Mouse (Mus musculus) heart, embryonic 10.5 days (tissue): ENCODE measurements around the gene Dpp7. TPM values are rescaled to one million over a fixed set of nuclear protein-coding genes. Genes with fewer than 3 reads are reported as not detected.

Source experiments
- DNase-seq: peaks from one replicate; pipeline ENCODE4 v3.0.0-alpha.2; 2017; ENCODE audit warnings: low spot score
- H3K27ac ChIP-seq: fragments of 300-500 bp; sonication (generic); 2 replicates; pipeline ENCODE4 v1.5.1; 2016; ENCODE audit warnings: mild to moderate bottlenecking
- H3K27me3 ChIP-seq: fragments of 300-500 bp; sonication (generic); 2 replicates; pipeline ENCODE4 v1.6.1; 2016; ENCODE audit warnings: mild to moderate bottlenecking; ENCODE audit not compliant: poor library complexity, insufficient read depth, severe bottlenecking
- H3K36me3 ChIP-seq: fragments of 300-500 bp; sonication (generic); 2 replicates; pipeline ENCODE4 v1.6.1; 2016; ENCODE audit warnings: mild to moderate bottlenecking, moderate library complexity
- H3K4me1 ChIP-seq: fragments of 300-500 bp; sonication (generic); 2 replicates; pipeline ENCODE4 v1.6.1; 2016; ENCODE audit warnings: mild to moderate bottlenecking
- H3K4me3 ChIP-seq: fragments of 300-500 bp; sonication (generic); 2 replicates; pipeline ENCODE4 v1.5.1; 2016; ENCODE audit warnings: mild to moderate bottlenecking, moderate library complexity
- H3K9me3 ChIP-seq: fragments of 300-500 bp; sonication (generic); 2 replicates; pipeline ENCODE4 v1.6.1; 2016; ENCODE audit warnings: mild to moderate bottlenecking, moderate library complexity
- WGBS: fragments of 180-500 bp; shearing (Covaris S2); methylation state at CpG from one replicate; pipeline ENCODE4 v1.1.7; 2016; 5-methylcytosine and 5-hydroxymethylcytosine counted together
- polyA plus RNA-seq: library from polyadenylated mRNA; unstranded; fragments of >200 nt; fragmentation: Nextera tagmentation; extraction: Ambion mirVana; gene quantifications from 2 replicates; pipeline ENCODE4 v1.2.1, GENCODE M21; 2016

Dpp7 gene
- polyA plus RNA-seq, 1 experiment from 2014 or later: 19.1 TPM

DNA sequence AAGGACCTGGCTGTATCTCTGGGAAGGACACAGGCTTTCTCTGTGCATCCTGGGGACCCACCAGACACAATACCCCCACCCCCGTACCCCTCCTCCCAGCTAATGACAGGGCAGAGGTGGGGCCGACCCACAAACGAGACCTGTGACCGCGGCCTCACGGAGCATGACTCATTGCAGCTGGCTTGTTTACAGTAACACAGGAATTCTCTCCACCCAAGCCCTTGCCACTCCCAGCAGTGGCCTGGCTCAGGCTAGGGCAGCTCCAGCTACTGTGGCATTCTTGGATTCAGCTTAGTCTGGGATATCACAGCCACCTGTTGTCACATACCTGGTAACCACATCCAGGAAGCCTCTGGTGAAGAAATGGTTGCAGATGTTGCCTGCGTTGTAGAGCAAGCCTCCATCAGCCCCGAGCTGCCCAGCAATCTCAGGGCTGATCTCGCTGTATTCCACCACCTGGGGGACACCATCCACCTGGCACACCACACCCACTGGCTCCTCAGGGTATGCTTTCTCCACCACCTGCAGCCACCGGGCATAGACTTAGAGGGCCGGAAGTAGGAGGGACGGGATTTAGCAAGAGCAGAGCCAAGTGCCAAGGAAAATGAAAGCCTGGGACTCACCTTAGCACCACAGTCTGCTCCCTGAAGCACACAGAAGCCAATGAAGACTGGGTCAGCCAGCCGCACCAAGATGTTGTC, 7.5 kb upstream of the Dpp7 start:
- no peaks in the 10 kb centered on the region for H3K9me3 ChIP-seq
- no peak overlapping the region for H3K27ac ChIP-seq

DNA sequence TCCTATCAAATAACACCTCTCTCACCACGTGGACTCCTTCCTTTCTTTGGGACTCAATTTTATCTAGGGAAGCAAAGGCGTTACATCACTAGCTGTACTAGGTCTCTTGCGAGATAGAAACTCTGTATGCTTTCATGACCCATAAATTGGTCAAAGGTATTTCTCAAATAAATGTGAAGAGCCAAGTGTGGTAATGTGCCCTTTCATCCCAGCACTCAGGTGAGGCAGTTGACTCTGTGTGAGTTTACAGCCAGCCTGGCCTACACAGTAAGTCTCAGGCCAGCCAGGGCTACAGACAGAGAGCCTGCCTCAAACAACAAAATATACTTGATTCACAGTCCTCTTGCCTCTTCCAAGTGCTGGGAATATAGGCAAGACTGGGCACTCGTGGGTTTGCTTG, 3.7 kb upstream of the Dpp7 start:
- WGBS: 71% methylated on average over 4 of the region's 4 CpGs
- no peak for DNase-seq
- Histone ChIP-seq H3K4me3 (no peak overlapping the region), H3K9me3 (no peaks in the 10 kb centered on the region), H3K27ac (no peak overlapping the region), H3K36me3 (no peaks in the 10 kb centered on the region; the same call in 1 of the 2 replicates), H3K4me1 (peaks cover 23% of the 10 kb centered on the region), H3K27me3 (peaks cover 37% of the 10 kb centered on the region)

More for the DNA sequence above, 7.5 kb upstream of the Dpp7 start:
- peaks cover 12% of the 10 kb centered on the region; the same call in 1 of the 2 replicates for H3K4me1 ChIP-seq
- peaks cover 54% of the 10 kb centered on the region for H3K27me3 ChIP-seq
- H3K36me3 ChIP-seq: no peaks in the 10 kb centered on the region; the same call in 1 of the 2 replicates
- no peak overlapping the region for H3K4me3 ChIP-seq
- 53% methylated on average over 13 of the region's 13 CpGs for WGBS
- DNase-seq: no peak

- DNase-seq: no peak
- H3K27me3 ChIP-seq: no peaks in the 10 kb centered on the region
- H3K36me3 ChIP-seq: peaks cover 36% of the 10 kb centered on the region
- peak overlapping the region; percentile 68 for H3K4me3 ChIP-seq
- H3K27ac ChIP-seq: peak overlapping the region; percentile 48; the same call in 1 of the 2 replicates
- no peaks in the 10 kb centered on the region for H3K9me3 ChIP-seq
- 40% methylated on average over 18 of the region's 18 CpGs for WGBS
- H3K4me1 ChIP-seq: peaks cover 23% of the 10 kb centered on the region
Measured at GRCm38 (mm10) chr2:25355419-25356066, 616 bp downstream of the Dpp7 start.

- no peaks in the 10 kb centered on the region for H3K27me3 ChIP-seq
- peaks cover 49% of the 10 kb centered on the region for H3K36me3 ChIP-seq
- peaks cover 23% of the 10 kb centered on the region for H3K4me1 ChIP-seq
- no peaks in the 10 kb centered on the region for H3K9me3 ChIP-seq
- no peak overlapping the region for H3K27ac ChIP-seq
- no peak for DNase-seq
- 81% methylated on average over 6 of the region's 6 CpGs for WGBS
- H3K4me3 ChIP-seq: no peak overlapping the region
Measured at GRCm38 (mm10) chr2:25354211-25354610, 1.9 kb downstream of the Dpp7 start.

DNA sequence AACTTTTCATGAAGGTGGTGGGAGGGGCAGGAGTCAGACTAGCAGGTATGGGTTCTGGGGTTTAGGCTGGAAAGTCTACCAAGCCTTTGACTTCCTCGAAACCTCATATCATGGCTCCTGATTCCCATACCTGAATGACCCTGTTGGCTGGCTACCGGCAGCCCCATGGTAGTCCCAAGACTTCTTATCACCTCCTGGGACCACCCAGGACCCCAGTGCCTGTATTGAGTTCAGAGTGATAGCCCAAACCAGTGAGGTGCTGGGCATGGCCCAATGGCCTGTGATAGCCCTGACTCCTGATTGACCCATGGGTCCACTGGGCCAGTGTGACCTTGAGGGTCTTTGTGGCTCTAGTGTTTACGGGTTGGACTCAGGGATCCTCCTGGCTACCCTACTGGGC, 5.5 kb downstream of the Dpp7 start:
- no peaks in the 10 kb centered on the region for H3K27me3 ChIP-seq
- no peak overlapping the region for H3K4me3 ChIP-seq
- H3K4me1 ChIP-seq: peaks cover 13% of the 10 kb centered on the region
- WGBS: 91% methylated on average over 3 of the region's 3 CpGs
- DNase-seq: no peak
- H3K9me3 ChIP-seq: no peaks in the 10 kb centered on the region
- no peak overlapping the region for H3K27ac ChIP-seq
- H3K36me3 ChIP-seq: peaks cover 83% of the 10 kb centered on the region

GRCm38 (mm10) chr2:25349499-25349898, 6.7 kb downstream of the Dpp7 start:
- H3K27me3 ChIP-seq: no peaks in the 10 kb centered on the region
- DNase-seq: no peak
- WGBS: 89% methylated on average over 4 of the region's 4 CpGs
- H3K9me3 ChIP-seq: no peaks in the 10 kb centered on the region
- 0 out of 2 replicates have a peak, but pooled peaks cover 4% of the 10 kb centered on the region for H3K4me1 ChIP-seq
- H3K27ac ChIP-seq: no peak overlapping the region
- peaks cover 95% of the 10 kb centered on the region for H3K36me3 ChIP-seq
- no peak overlapping the region for H3K4me3 ChIP-seq

DNA sequence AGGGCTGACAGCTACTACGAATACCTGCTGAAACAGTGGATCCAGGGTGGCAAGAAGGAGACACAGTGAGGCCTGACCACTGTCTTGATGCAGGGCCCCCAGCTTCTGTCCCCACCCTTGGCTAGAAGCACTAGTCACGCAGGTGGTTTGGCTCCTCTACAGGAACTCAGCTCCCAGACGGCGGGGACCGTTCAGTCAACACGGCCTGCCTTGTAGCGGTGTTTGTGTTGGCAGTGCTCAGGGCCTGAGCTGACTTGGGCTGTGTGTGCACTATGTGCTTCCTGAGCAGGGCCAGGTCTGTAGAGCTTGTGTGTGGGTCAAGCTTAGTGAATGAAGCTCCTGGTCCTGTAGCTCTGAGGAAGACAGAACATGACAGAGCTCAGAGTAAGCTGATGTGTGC, 8.0 kb downstream of the Dpp7 start:
- Histone ChIP-seq H3K27ac (no peak overlapping the region), H3K4me1 (no peaks in the 10 kb centered on the region), H3K4me3 (no peak overlapping the region), H3K9me3 (no peaks in the 10 kb centered on the region), H3K27me3 (no peaks in the 10 kb centered on the region), H3K36me3 (peaks cover 99% of the 10 kb centered on the region)
- no peak for DNase-seq
- 91% methylated on average over 7 of the region's 7 CpGs for WGBS

DNA sequence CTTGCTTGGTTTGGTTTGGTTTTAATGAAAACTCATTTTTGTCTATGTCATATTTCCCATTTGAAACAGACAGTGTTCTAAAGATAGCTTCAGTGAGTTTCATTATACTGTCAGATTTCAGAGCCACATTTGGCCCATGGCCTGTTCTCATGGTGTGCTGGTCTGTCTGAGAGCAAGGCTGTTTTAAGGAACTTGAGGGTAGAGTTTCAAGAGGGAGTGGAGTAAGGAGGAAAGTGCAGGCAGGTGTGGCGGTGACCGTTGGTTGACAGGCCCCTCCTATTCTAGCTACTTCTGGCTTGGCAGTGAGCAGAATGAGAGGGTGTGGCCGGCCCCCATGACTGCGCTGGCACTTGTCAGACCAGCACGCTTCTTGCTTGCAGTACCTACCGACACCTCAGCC, 17.9 kb downstream of the Dpp7 start:
- WGBS: 94% methylated on average over 6 of the region's 6 CpGs
- H3K4me1 ChIP-seq: peaks cover 7% of the 10 kb centered on the region
- H3K27ac ChIP-seq: no peak overlapping the region
- H3K9me3 ChIP-seq: no peaks in the 10 kb centered on the region
- peaks cover 89% of the 10 kb centered on the region for H3K36me3 ChIP-seq
- no peaks in the 10 kb centered on the region for H3K27me3 ChIP-seq
- DNase-seq: no peak
- no peak overlapping the region for H3K4me3 ChIP-seq

DNA sequence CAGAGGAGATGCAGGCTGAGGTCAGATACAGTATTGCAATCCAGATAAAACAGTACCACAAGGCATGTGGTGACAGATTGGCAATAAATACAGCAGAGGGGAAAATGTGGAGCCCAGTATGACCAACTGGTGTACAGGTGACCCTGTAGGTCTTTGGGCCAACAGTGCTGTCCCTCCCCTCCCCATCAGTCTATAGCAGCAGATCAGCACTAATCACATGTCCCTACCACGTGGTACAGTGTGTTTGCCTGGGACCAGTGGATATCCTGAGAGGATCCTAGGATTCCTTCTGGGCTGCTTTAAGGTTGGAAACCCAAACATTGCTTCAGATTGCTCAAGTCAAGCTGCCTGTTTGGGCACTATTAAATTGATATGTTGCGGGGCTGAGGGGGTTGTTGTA, 22.6 kb downstream of the Dpp7 start:
- Histone ChIP-seq H3K4me1 (peaks cover 14% of the 10 kb centered on the region), H3K27ac (no peak overlapping the region), H3K36me3 (peaks cover 49% of the 10 kb centered on the region), H3K27me3 (no peaks in the 10 kb centered on the region), H3K9me3 (no peaks in the 10 kb centered on the region), H3K4me3 (peak overlapping the region; percentile 94)
- WGBS: 78% methylated on average over 2 of the region's 2 CpGs
- no peak for DNase-seq

DNA sequence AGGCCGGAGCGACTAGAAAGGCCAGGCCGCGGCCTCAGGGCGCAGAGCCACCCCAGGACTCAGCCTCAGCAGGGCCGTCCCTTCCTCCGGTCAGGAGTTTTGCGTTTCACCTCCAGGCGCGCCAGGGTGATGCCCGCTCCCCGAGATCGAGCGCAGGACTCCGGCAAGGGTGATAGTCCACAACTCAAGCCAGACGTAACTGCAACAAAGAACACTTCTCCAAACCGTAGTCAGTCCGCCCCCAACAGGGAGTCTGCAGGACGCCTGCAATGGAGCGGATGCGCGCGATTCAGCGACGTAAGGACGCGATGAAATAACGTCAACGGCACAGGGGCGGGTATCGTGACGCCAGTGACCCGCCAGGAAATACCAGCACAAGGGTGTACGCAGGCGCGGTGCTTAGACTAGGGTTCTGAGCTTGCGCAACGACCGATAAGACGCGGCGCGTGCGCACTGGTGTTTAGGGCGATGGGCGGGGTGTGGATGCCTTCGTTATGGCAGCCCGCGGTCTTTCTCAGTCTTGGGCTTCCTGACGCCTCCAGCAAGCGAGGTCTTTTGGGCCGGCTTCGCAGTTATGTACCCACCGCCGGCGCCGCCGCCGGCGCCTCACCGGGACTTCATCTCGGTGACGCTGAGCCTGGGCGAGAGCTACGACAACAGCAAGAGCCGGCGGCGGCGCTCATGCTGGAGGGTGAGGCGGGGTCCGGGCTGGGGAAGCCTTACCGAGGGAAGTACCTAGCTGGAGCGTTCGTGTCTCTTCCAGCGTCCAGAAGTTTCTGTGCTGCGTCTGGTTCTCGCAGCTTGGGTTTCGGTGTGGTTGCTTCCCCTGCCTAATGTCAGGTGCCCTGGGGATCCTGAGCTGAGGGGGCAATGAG, 23.6 kb downstream of the Dpp7 start, which contains the start of gene Man1b1:
Gene Man1b1, plus strand, starts transcription at position 53 of the 875 bp plus-strand sequence.
- Histone ChIP-seq H3K9me3 (no peaks in the 10 kb centered on the region), H3K4me3 (peak within 1 kb of the TSS; percentile 94), H3K36me3 (peaks cover 38% of the 10 kb centered on the region), H3K27me3 (no peaks in the 10 kb centered on the region), H3K27ac (peak within 1 kb of the TSS; percentile 96), H3K4me1 (peaks cover 14% of the 10 kb centered on the region)
- under 1% methylated on average over 78 of the region's 78 CpGs for WGBS
- peak; percentile 100 for DNase-seq

DNA sequence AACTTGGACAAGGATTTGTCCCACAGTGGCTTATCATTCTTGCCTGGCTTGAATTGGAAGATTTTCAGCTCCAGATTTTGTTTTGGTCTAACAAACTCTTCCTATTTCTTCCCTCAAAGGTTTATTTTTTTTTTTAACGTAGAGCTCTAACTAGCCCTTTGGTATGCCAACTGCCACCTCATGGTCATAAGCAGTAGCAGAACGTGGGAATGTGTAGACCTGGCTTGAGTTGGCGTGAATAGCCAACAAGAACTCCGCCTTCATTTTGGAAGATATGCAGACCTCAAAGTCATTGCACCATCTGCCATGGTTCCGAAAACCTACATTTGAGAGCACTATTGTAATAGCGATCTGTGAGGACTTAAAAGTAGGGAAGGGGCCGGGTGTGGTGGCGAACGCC, 24.7 kb downstream of the Dpp7 start:
- Histone ChIP-seq H3K27me3 (no peaks in the 10 kb centered on the region), H3K36me3 (peaks cover 28% of the 10 kb centered on the region), H3K9me3 (no peaks in the 10 kb centered on the region), H3K4me1 (peaks cover 14% of the 10 kb centered on the region), H3K4me3 (peak overlapping the region; percentile 94), H3K27ac (no peak overlapping the region)
- DNase-seq: no peak
- 50% methylated on average over 9 of the region's 9 CpGs for WGBS

DNA sequence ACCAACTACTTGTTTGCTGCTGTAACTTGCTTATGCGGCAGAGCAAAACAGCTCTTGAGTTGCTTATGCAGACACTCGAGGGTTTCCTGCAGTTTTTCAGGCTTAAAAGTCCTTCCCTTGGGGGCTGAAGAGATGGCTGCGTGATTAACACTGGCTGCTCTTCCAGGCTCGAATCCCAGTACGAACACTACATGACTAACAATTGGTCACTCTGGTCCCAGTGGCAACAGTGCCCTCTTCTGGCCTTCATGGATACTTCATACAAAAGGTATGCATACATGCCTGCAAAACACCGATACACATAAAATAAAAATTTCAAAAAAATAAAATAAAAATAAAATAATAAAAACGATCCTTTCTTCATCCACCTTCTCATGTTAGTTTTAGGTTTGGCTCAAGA, 27.7 kb downstream of the Dpp7 start:
- Histone ChIP-seq H3K27ac (no peak overlapping the region), H3K27me3 (no peaks in the 10 kb centered on the region), H3K9me3 (no peaks in the 10 kb centered on the region), H3K36me3 (0 out of 2 replicates have a peak, but pooled peaks cover under 1% of the 10 kb centered on the region), H3K4me3 (no peak overlapping the region), H3K4me1 (peaks cover 9% of the 10 kb centered on the region)
- DNase-seq: no peak
- 38% methylated on average over 7 of the region's 7 CpGs for WGBS

GRCm38 (mm10) chr2:25326036-25326435, 30.1 kb downstream of the Dpp7 start:
- Histone ChIP-seq H3K4me1 (no peaks in the 10 kb centered on the region), H3K27me3 (peaks cover 7% of the 10 kb centered on the region), H3K27ac (no peak overlapping the region), H3K4me3 (no peak overlapping the region), H3K9me3 (no peaks in the 10 kb centered on the region), H3K36me3 (no peaks in the 10 kb centered on the region)
- WGBS: 71% methylated on average over 2 of the region's 2 CpGs
- DNase-seq: no peak
